ENCODE assay signal across 10 mouse cellular contexts in the genomic region with DNA sequence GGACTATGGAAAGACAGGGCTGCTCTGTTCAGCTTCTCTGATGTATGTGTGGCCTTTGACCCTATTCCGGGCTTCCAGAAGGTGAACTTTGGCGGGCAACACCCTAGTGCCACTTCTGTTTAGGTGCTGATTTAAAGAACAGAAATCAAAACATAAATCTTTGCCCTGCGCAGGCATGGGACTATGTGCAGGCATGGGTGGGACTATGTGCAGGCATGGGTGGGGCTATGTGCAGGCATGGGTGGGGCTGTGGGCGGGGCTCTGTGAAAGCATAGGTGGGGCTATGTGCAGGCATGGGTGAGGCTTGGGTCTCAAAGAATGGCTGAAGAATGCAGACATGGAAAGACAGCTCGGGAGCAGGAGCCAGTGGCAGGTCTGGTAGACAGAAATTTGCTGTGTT. TPM values are rescaled to one million over a fixed set of nuclear protein-coding genes. Genes with fewer than 3 reads are reported as not detected.
DNase-seq lines count a peak whose midpoint lies in the region; ATAC-seq and TF ChIP-seq lines count a peak whose summit lies in the region.
"Had no signal": no experiment of that assay in that cellular context is flagged by ENCODE, and none has a peak within 500 bp of the region (broad histone marks: within the 10 kb centered on the region; RNA-seq: fewer than 3 reads in every experiment).

No protein-coding gene starts in this region.

- ATAC-seq in heart, embryonic 12.5 days (ENCODE audit: insufficient number of reproducible peaks, low FRiP score) = peak; percentile 80

- peaks cover 91% of the 10 kb centered on the region for H3K4me1 ChIP-seq in heart, embryonic 12.5 days (replicated peaks)
- H3K4me1 ChIP-seq in heart, adult 2 months (ENCODE audit: control insufficient read depth, insufficient read depth, low read length) = peaks cover 28% of the 10 kb centered on the region
- no peaks in the 10 kb centered on the region; the same call in 1 of the 2 replicates for H3K4me1 ChIP-seq in thymus, adult 2 months (replicated peaks; ENCODE audit: control insufficient read depth, insufficient read depth, low read length)

- H3K9me3 ChIP-seq in heart, embryonic 12.5 days (replicated peaks) = no peaks in the 10 kb centered on the region

- no peak for DNase-seq in heart, adult 2 months
- peak; percentile 35 for DNase-seq in thymus, postnatal 14 days
- no peak for DNase-seq in thymus, adult 2 months
- peak; percentile 62 for DNase-seq in large intestine, adult 2 months (ENCODE audit: low read depth, low spot score)
- DNase-seq in yolk sac, embryonic 10.5 days (ENCODE audit: low spot score) = peak; percentile 84
- DNase-seq in adipocyte (ENCODE audit: low spot score) = no peak
- DNase-seq in neural tube, embryonic 10.5 days (ENCODE audit: extremely low spot score, low spot score) = no peak

- no peak overlapping the region for H3K4me2 ChIP-seq in heart, embryonic 12.5 days

- WGBS in heart, embryonic 12.5 days = 51% methylated on average over 5 of the region's 5 CpGs
- WGBS in heart, adult 2 months = 62% methylated on average over 5 of the region's 5 CpGs
- 88% methylated on average over 5 of the region's 5 CpGs for WGBS in thymus, adult 2 months
- WGBS in large intestine, adult 2 months = 27% methylated on average over 5 of the region's 5 CpGs

- no peak for TF ChIP-seq CTCF in heart, adult 2 months (IDR thresholded peaks at IDR 0.05)
- no peak for TF ChIP-seq CTCF in thymus, adult 2 months (IDR thresholded peaks at IDR 0.05; ENCODE audit: borderline replicate concordance, control insufficient read depth, extremely low read depth, insufficient read depth, low read length, poor library complexity)

- TF ChIP-seq POLR2A in heart, adult 2 months (IDR thresholded peaks at IDR 0.05; ENCODE audit: insufficient read depth, low read depth, low read length) = no peak
- no peak for TF ChIP-seq POLR2A in thymus, adult 2 months (IDR thresholded peaks at IDR 0.05; ENCODE audit: control insufficient read depth, extremely low read depth, insufficient read depth, low read length, poor library complexity)

- intact Hi-C loops in heart, adult 2 months (cut with DNase I) = no loop called here

- H3K27me3 ChIP-seq in heart, embryonic 12.5 days (replicated peaks) = no peaks in the 10 kb centered on the region
- no peaks in the 10 kb centered on the region for H3K27me3 ChIP-seq in heart, adult 2 months (ENCODE audit: control insufficient read depth, insufficient read depth, low read length)
- H3K27me3 ChIP-seq in thymus, adult 2 months (ENCODE audit: control insufficient read depth, insufficient read depth, low read length) = no peaks in the 10 kb centered on the region

- TF ChIP-seq EP300 in heart, adult 2 months (IDR thresholded peaks at IDR 0.05; ENCODE audit: insufficient read depth, low read depth, low read length) = no peak

- no peak overlapping the region for H3K4me3 ChIP-seq in heart, embryonic 12.5 days
- H3K4me3 ChIP-seq in heart, adult 2 months = no peak overlapping the region
- H3K4me3 ChIP-seq in thymus, adult 2 months (ENCODE audit: control insufficient read depth, insufficient read depth, low read length) = no peak overlapping the region
- H3K4me3 ChIP-seq: hindbrain, embryonic 10.5 days had no signal

- no peak overlapping the region for H3K27ac ChIP-seq in heart, embryonic 12.5 days (ENCODE audit: poor library complexity, severe bottlenecking)
- no peak overlapping the region for H3K27ac ChIP-seq in heart, adult 2 months
- no peak overlapping the region for H3K27ac ChIP-seq in thymus, adult 2 months (ENCODE audit: control insufficient read depth, insufficient read depth, low read length)
- H3K27ac ChIP-seq: hindbrain, embryonic 10.5 days; macrophage had no signal

- H3K36me3 ChIP-seq in heart, embryonic 12.5 days = peaks cover 13% of the 10 kb centered on the region
- no peaks in the 10 kb centered on the region for H3K36me3 ChIP-seq in heart, adult 2 months (ENCODE audit: control insufficient read depth, insufficient read depth, low read length)
- no peaks in the 10 kb centered on the region for H3K36me3 ChIP-seq in thymus, adult 2 months (ENCODE audit: control insufficient read depth, insufficient read depth, low read length)

- peaks cover 14% of the 10 kb centered on the region for H3K79me2 ChIP-seq in heart, adult 2 months (replicated peaks; ENCODE audit: control insufficient read depth, insufficient read depth, low read length)

- H3K9ac ChIP-seq in heart, embryonic 12.5 days = no peak overlapping the region
- H3K9ac ChIP-seq in heart, adult 2 months (ENCODE audit: low read depth, low read length) = no peak overlapping the region

RNA-seq across cellular contexts. Expression of a gene that starts 13.1 kb away (rescaled TPM):
- 16.2 and 16.9 TPM in 2 replicates for polyA plus RNA-seq in heart, embryonic 12.5 days (2016; fragmentation: Nextera tagmentation; extraction: Ambion mirVana)
- 10 to 100 TPM; 26.3 to 28.5 TPM for total RNA-seq in heart, adult 2 months (2021)
- polyA plus RNA-seq in heart, adult 2 months (2012; rRNA removed) = 14.3 and 18.4 TPM in 2 replicates
- 45.5 and 48.0 TPM in 2 replicates for polyA plus RNA-seq in thymus, adult 2 months (2012; rRNA removed)
- polyA plus RNA-seq in large intestine, adult 2 months (2012; rRNA removed) = 22.8 and 30.2 TPM in 2 replicates

Comparison
In these comparisons a context has a peak if more than half of its experiments do, and no peak if none do; other contexts are left out.
1. DNase-seq: peak in thymus, postnatal 14 days (single experiment), large intestine, adult 2 months (single experiment) and yolk sac, embryonic 10.5 days (single experiment); none in heart, adult 2 months (0 of 2), thymus, adult 2 months (single experiment), adipocyte (single experiment) and neural tube, embryonic 10.5 days (single experiment).